Mouse (Mus musculus): ENCODE data around the gene Tacr3.
A peak's percentile ranks its signal among the peaks of the same experiment; 100 is the strongest.

The Tacr3 gene

DNA sequence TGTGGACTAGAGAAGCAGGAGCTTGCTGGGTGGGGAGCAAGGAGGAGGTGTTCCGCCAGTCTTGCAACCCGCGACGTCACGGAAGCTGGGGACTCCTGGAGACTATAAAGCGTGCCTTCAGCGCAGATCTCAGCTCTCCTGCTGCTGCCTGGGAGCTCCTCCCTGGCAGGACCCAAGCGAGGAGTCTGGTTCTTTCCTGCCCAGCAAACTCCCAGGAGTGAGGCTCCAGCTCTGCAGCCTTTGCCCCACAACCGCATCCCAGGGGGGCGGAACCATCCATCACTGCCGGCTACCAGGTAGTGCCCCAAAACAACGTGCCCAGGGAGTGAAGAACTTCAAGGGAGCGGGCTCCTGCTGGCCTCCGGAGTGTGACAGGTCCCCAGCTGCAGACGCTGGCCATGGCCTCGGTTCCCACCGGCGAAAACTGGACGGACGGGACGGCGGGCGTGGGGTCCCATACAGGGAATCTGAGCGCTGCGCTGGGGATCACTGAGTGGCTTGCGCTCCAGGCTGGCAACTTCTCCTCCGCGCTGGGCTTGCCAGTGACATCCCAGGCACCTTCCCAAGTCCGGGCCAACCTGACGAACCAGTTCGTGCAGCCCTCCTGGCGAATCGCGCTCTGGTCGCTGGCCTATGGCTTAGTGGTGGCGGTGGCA is at the start of gene Tacr3:
TSS of gene Tacr3 (plus strand) at position 133 of the 656 bp plus-strand sequence.
- peak; percentile 1 to 7 for DNase-seq (ENCODE audit: low spot score in 2 of 2)

GRCm38 (mm10) chr3:134828492-134828874 is 324 bp upstream of the Tacr3 start:
- no peak for DNase-seq (ENCODE audit: low spot score in 2 of 2)

- DNase-seq (ENCODE audit: low spot score in 2 of 2), result no peak
These were observed 719 bp downstream of the Tacr3 start for GRCm38 (mm10) chr3:134829531-134829921.

- DNase-seq (ENCODE audit: low spot score in 2 of 2), result no peak
These were observed 22.5 kb downstream of the Tacr3 start for GRCm38 (mm10) chr3:134851342-134851741.

DNA sequence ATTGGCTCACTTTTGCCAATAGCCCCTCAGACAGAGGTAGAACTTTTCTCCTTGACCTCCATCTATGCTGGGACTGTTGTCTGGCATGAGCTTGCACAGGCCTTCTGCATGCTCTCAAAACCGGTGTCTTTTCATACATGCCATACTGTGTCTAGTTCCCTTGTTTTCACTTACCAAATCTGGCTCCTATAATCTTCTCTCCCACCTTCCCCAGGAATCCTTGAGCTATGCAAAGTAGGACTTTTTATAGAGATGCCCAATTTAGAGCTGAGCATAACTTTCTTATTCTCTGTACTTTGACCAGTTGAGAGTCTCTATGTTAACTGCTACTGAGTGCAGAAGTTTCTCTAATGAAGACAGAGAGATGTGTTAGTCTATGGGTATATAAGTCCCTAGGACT is 48.9 kb downstream of the Tacr3 start:
- no peak for DNase-seq (ENCODE audit: low spot score in 2 of 2)

DNA sequence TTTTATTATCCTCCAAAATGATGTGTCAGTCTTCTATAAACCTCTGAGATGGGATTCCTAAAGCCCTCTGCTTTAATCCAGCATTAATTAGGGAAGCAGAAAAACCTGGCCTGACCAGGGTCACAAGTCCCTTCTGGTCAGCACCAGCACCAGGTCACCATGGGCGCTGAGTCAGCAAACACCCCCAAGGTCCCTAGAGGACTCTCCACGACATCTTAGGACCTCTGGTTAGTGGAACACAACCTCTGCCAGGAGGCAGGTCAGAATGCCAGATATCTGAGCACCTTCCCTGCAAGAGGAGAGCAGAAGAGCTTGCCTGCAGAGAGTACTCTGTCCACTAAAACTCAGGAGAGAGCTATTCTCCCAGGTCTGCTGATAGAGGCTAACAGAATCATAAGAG is 67.0 kb downstream of the Tacr3 start:
- DNase-seq (ENCODE audit: low spot score in 2 of 2), result no peak

GRCm38 (mm10) chr3:134908890-134909289 is 80.1 kb downstream of the Tacr3 start:
- DNase-seq (ENCODE audit: low spot score in 2 of 2), result no peak

GRCm38 (mm10) chr3:134934703-134935102 is 105.9 kb downstream of the Tacr3 start:
- no peak for DNase-seq (ENCODE audit: low spot score in 2 of 2)

DNA sequence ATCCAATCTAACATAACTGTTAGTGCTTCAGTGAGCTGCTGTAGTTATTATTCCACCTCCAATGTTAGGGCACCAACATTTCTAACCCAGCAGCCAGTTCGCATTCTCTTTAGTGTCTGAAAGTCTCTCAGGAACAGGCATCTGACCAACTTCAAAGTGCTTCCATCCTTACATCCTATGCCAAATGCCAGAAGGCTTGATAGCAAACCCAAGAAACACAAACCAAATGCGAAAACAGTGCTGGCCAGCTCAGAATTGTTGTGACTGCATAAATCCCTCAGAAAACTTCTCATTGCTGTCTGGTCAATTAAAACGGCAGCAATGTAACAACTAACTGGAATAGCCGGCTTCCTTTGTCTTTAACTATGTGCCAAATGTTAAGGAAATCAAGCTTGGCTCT is 106.7 kb downstream of the Tacr3 start:
- DNase-seq (ENCODE audit: low spot score in 2 of 2), result no peak

DNA sequence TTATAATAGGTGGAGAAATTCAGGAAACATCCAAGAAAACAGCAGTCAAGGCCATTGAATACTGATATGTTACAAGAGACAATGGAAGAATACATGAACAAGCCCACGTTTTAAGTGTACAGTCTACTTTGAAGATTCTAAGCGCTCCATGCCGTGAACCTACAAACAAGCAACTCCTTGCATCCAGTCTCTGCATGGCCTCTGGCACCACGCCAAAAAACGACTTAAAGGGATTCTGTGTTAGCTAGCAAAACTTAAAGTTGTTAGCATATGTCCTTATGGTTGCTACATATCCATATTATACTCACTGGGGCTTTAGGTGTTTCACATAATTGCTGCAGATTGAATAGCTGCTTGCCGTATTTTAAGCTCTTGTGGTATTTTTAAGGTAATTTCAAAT is 134.7 kb downstream of the Tacr3 start:
- no peak for DNase-seq (ENCODE audit: low spot score in 2 of 2)

DNA sequence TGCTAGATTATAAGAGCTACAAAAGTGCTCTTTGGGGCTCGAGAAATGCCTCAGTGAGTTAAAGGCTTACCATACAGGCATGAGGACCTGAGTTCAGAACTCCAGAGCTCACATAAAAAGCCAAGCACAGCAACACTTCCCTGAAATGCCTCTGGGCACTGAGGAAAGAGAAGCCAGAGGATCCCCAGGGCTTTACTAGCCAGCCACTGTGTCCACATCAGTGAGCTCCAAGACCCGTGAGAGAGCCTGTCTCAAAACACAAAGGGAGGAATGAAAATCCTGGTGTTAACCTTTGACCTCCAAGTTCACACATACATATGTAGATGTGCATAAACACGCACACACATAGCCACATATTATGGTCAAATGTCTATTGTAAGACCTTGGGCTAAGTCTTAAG is 150.1 kb downstream of the Tacr3 start:
- no peak for DNase-seq (ENCODE audit: low spot score in 2 of 2)

DNA sequence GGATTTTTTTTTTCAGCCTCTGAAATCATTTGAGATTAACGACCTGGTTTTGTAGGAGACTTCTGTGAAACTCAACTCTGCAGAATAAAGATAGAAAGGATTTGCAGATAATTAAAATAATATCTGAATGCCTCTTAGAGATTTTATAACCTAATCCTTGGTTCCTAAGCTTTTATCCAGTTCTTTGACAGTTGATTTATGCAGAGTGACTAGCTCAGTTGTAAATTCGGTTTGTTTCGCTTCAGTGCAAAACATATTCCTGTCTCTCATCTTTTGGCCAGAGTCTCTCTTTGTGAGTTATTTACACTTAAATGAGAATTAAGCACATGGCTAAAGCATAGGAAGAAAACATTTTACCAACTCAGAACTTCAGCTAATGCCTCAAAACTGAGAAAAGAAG is 151.3 kb downstream of the Tacr3 start:
- no peak for DNase-seq (ENCODE audit: low spot score in 2 of 2)

All from right cerebral cortex, postnatal 36 days (tissue).